Mouse (Mus musculus) C2C12 (cell line): Measurements from ENCODE around the gene Aldoart2.

Experiments
- CEBPB ChIP-seq: IDR thresholded peaks from one replicate; pipeline ENCODE4 v1.6.1; 2011; ENCODE audit warnings: low read depth, mild to moderate bottlenecking, control low read depth, moderate library complexity
- CTCF ChIP-seq: IDR thresholded peaks from one replicate; pipeline ENCODE4 v1.5.1; 2011; ENCODE audit not compliant: control insufficient read depth, insufficient read depth, insufficient read length
- MAX ChIP-seq: IDR thresholded peaks from one replicate; pipeline ENCODE4 v1.6.1; 2011; ENCODE audit warnings: mild to moderate bottlenecking, control low read depth
- MYOD1 ChIP-seq: IDR thresholded peaks from one replicate; pipeline ENCODE4 v1.6.1; 2011; ENCODE audit warnings: low read depth; ENCODE audit not compliant: control insufficient read depth, insufficient read length
- USF1 ChIP-seq: IDR thresholded peaks from one replicate; pipeline ENCODE4 v1.6.1; 2011; ENCODE audit warnings: low read depth, mild to moderate bottlenecking, control low read depth, moderate library complexity

DNA sequence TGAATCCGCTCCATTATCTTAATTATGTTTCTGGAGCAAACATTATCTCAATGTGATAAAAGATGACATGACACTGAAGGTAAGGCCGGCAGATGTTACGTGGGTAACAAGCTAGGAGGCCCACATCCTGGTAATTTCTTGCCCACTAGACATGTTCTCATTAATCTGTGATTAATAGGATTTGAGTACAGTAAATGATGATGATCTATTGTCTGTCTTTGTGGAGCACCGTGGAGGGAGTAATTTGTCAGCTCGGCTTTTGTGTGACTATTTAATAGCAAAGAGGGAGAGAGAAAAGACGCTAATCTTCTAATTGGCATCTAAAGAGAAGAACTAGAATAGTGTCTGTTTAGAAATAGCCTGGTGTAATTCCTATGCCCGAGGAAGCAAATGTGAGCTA, 27.3 kb upstream of the Aldoart2 start:
- TF ChIP-seq MAX (no peak), CTCF (no peak), MYOD1 (no peak), USF1 (no peak), CEBPB (no peak)
